ENCODE assay signal across 8 mouse cellular contexts in genomic region chr11:84828516-84829399, GRCm38 (mm10). TPM values are rescaled to one million over a fixed set of nuclear protein-coding genes. Genes with fewer than 3 reads are reported as not detected.
DNase-seq lines count a peak whose midpoint lies in the region; ATAC-seq and TF ChIP-seq lines count a peak whose summit lies in the region.

Dhrs11 (minus strand) TSS chr11:84828994.

- no peak for TF ChIP-seq EP300 in lung, postnatal 0 days (IDR thresholded peaks at IDR 0.05)

- no peak for TF ChIP-seq CTCF in lung, postnatal 0 days (IDR thresholded peaks at IDR 0.05)

- H3K36me3 ChIP-seq in hindbrain, embryonic 10.5 days: peaks cover 44% of the 10 kb centered on the region
- H3K36me3 ChIP-seq in lung, postnatal 0 days (ENCODE audit: insufficient read depth, low read length): peaks cover 1% of the 10 kb centered on the region; the same call in 1 of the 2 replicates

- peaks cover 21% of the 10 kb centered on the region for H3K4me1 ChIP-seq in hindbrain, embryonic 10.5 days (replicated peaks)
- H3K4me1 ChIP-seq in lung, postnatal 0 days (ENCODE audit: insufficient read depth, low read depth, low read length): peaks cover 5% of the 10 kb centered on the region; the same call in 1 of the 2 replicates

- peak within 1 kb of the TSS; percentile 76 for H3K4me3 ChIP-seq in hindbrain, embryonic 10.5 days
- H3K4me3 ChIP-seq in lung, postnatal 0 days (ENCODE audit: low read depth, low read length): peak within 1 kb of the TSS; percentile 83

- H3K27ac ChIP-seq in hindbrain, embryonic 10.5 days: peak within 1 kb of the TSS; percentile 82
- peak within 1 kb of the TSS; percentile 75 for H3K27ac ChIP-seq in lung, postnatal 0 days (ENCODE audit: low read length)

- no peaks in the 10 kb centered on the region for H3K9me3 ChIP-seq in hindbrain, embryonic 10.5 days
- no peaks in the 10 kb centered on the region for H3K9me3 ChIP-seq in lung, postnatal 0 days (ENCODE audit: low read length)

- peak; percentile 95 for DNase-seq in Muller cell, postnatal 12 days (ENCODE audit: inconsistent ontology term)
- DNase-seq in cerebellum, adult 9-11 months: peak; percentile 93
- DNase-seq in frontal cortex, adult 2 months (ENCODE audit: extremely low spot score in 1 of 2, low spot score in 1 of 2): peak; percentile 72 to 86
- peak; percentile 89 for DNase-seq in hindbrain, embryonic 10.5 days (ENCODE audit: low spot score)
- peak; percentile 92 for DNase-seq in layer of hippocampus, adult 9-11 months
- peak; percentile 93 for DNase-seq in lung, postnatal 0 days (ENCODE audit: low spot score)
- peak; percentile 90 for DNase-seq in ovary, postnatal 10 days (ENCODE audit: low spot score)
- DNase-seq in thymus, postnatal 0 days (ENCODE audit: low spot score): peak; percentile 85

- peak; percentile 97 for ATAC-seq in lung, postnatal 0 days

- no peaks in the 10 kb centered on the region for H3K27me3 ChIP-seq in hindbrain, embryonic 10.5 days (ENCODE audit: insufficient read depth, poor library complexity, severe bottlenecking)
- no peaks in the 10 kb centered on the region for H3K27me3 ChIP-seq in lung, postnatal 0 days (replicated peaks; ENCODE audit: insufficient read depth, low read length)

- H3K9ac ChIP-seq in lung, postnatal 0 days (replicated peaks; ENCODE audit: low read depth): peak within 1 kb of the TSS; percentile 62

- WGBS in hindbrain, embryonic 10.5 days: under 1% methylated on average over 62 of the region's 62 CpGs
- 2% methylated on average over 54 of the region's 62 CpGs for WGBS in lung, postnatal 0 days

- peak within 1 kb of the TSS; percentile 94 for H3K4me2 ChIP-seq in lung, postnatal 0 days (replicated peaks; ENCODE audit: low read depth, low read length)

RNA-seq across cellular contexts. Expression of gene Dhrs11, which starts in this region (rescaled TPM):
- polyA plus RNA-seq in frontal cortex, adult 2 months (2012; rRNA removed): 12.2 and 12.5 TPM in 2 replicates
- polyA plus RNA-seq in hindbrain, embryonic 10.5 days (2016; fragmentation: Nextera tagmentation; extraction: Ambion mirVana): 13.1 and 15.1 TPM in 2 replicates
- 9.1 and 9.3 TPM in 2 replicates for polyA plus RNA-seq in lung, postnatal 0 days (2015; fragmentation: Nextera tagmentation; extraction: Ambion mirVana)
- 12.0 and 12.2 TPM in 2 replicates for polyA plus RNA-seq in thymus, postnatal 0 days (2015; fragmentation: Nextera tagmentation; extraction: Ambion mirVana)

Comparison
In these comparisons a context has a peak if more than half of its experiments do, and no peak if none do; other contexts are left out.
1. Peak in every context shown above with its lines: DNase-seq, ATAC-seq, H3K4me3 ChIP-seq and H3K27ac ChIP-seq.